Mouse (Mus musculus): ENCODE measurements around the gene Trim80.
A peak's percentile ranks its signal among the peaks of the same experiment; 100 is the strongest.
"Not testable (repeated sequence)": the region's sequence is repeated elsewhere in the genome, so short reads cannot be mapped to it uniquely, and the experiment has no call there.

The Trim80 gene

GRCm38 (mm10) chr11:115461846-115462242 is 21.5 kb downstream of the Trim80 start:
- no peak for DNase-seq (ENCODE audit: low spot score in 2 of 2)

GRCm38 (mm10) chr11:115462243-115462891 is 22.0 kb downstream of the Trim80 start, which contains the start of gene Slc16a5:
TSS of gene Slc16a5 (plus strand) at chr11:115462474.
- no peak for DNase-seq (ENCODE audit: low spot score in 2 of 2)

- no peak for DNase-seq (ENCODE audit: low spot score in 2 of 2)
Observed at GRCm38 (mm10) chr11:115463397-115463796, 23.1 kb downstream of the Trim80 start.

- no peak for DNase-seq (ENCODE audit: low spot score in 2 of 2)
Observed at GRCm38 (mm10) chr11:115464851-115465250, 24.5 kb downstream of the Trim80 start.

GRCm38 (mm10) chr11:115467217-115467618 is 26.9 kb downstream of the Trim80 start:
- no peak for DNase-seq (ENCODE audit: low spot score in 2 of 2)

GRCm38 (mm10) chr11:115472183-115472582 is 31.8 kb downstream of the Trim80 start:
- no peak for DNase-seq (ENCODE audit: low spot score in 2 of 2)

- peak; percentile 81 to 92 for DNase-seq (ENCODE audit: low spot score in 2 of 2)
Observed at GRCm38 (mm10) chr11:115473626-115474275, 33.4 kb downstream of the Trim80 start.

GRCm38 (mm10) chr11:115475025-115475757 is 34.8 kb downstream of the Trim80 start, which contains the start of gene Armc7:
TSS of gene Armc7 (plus strand) at chr11:115475667.
- DNase-seq (ENCODE audit: low spot score in 2 of 2), result peak; percentile 92 to 96

- DNase-seq (ENCODE audit: low spot score in 2 of 2), result no peak
Observed at GRCm38 (mm10) chr11:115475758-115476237, 35.5 kb downstream of the Trim80 start.

- DNase-seq (ENCODE audit: low spot score in 2 of 2), result not testable (repeated sequence)
Observed at GRCm38 (mm10) chr11:115476630-115477029, 36.3 kb downstream of the Trim80 start.

- not testable (repeated sequence) for DNase-seq (ENCODE audit: low spot score in 2 of 2)
Observed at GRCm38 (mm10) chr11:115477388-115477787, 37.0 kb downstream of the Trim80 start.

GRCm38 (mm10) chr11:115478296-115478938 is 38.1 kb downstream of the Trim80 start:
- no peak for DNase-seq (ENCODE audit: low spot score in 2 of 2)

GRCm38 (mm10) chr11:115481553-115482259 is 41.4 kb downstream of the Trim80 start:
- DNase-seq (ENCODE audit: low spot score in 2 of 2), result no peak

GRCm38 (mm10) chr11:115483278-115483677 is 42.9 kb downstream of the Trim80 start:
- DNase-seq (ENCODE audit: low spot score in 2 of 2), result no peak

- DNase-seq (ENCODE audit: low spot score in 2 of 2), result peak in 1 of 2 experiments; percentile 49
Observed at GRCm38 (mm10) chr11:115483726-115484125, 43.4 kb downstream of the Trim80 start.

GRCm38 (mm10) chr11:115485155-115485554 is 44.8 kb downstream of the Trim80 start:
- no peak for DNase-seq (ENCODE audit: low spot score in 2 of 2)

GRCm38 (mm10) chr11:115488551-115489104 is 48.3 kb downstream of the Trim80 start:
- no peak for DNase-seq (ENCODE audit: low spot score in 2 of 2)

GRCm38 (mm10) chr11:115490441-115491355 is 50.4 kb downstream of the Trim80 start:
- no peak for DNase-seq (ENCODE audit: low spot score in 2 of 2)

GRCm38 (mm10) chr11:115491356-115492083 is 51.2 kb downstream of the Trim80 start, which contains the start of gene Nt5c:
TSS of gene Nt5c (minus strand) at chr11:115491862.
- peak; percentile 77 to 78 for DNase-seq (ENCODE audit: low spot score in 2 of 2)

All from urinary bladder, postnatal 4 days (tissue).